Mouse (Mus musculus) intestine, embryonic 14.5 days (tissue): Measurements from ENCODE around the gene Gm47996. TPM values are rescaled to one million over a fixed set of nuclear protein-coding genes. Genes with fewer than 3 reads are reported as not detected.

Experiments used
- ATAC-seq: fragments of 200-750 bp; cut with Nextera tagmentation; replicated peaks from 2 replicates; pipeline ENCODE4 v1.8.0; 2017; ENCODE audit warnings: low read depth, moderate number of reproducible peaks, moderate TSS enrichment, moderate library complexity; ENCODE audit not compliant: low FRiP score, low TSS enrichment
- DNase-seq: peaks from one replicate; pipeline ENCODE4 v3.0.0-alpha.2; 2018; ENCODE audit warnings: low spot score
- H3K27ac ChIP-seq: fragments of 300-500 bp; sonication (generic); 2 replicates; pipeline ENCODE4 v1.5.1; 2014; ENCODE audit warnings: low read depth, mild to moderate bottlenecking, control low read depth
- H3K27me3 ChIP-seq: fragments of 300-500 bp; sonication (generic); replicated peaks from 2 replicates; pipeline ENCODE4 v1.6.1; 2014; ENCODE audit warnings: low read length, control low read depth; ENCODE audit not compliant: control insufficient read depth, insufficient read depth
- H3K36me3 ChIP-seq: fragments of 300-500 bp; sonication (generic); 2 replicates; pipeline ENCODE4 v1.6.1; 2014; ENCODE audit warnings: low read length, control low read depth; ENCODE audit not compliant: control insufficient read depth, insufficient read depth
- H3K4me1 ChIP-seq: fragments of 300-500 bp; sonication (generic); replicated peaks from 2 replicates; pipeline ENCODE4 v1.6.1; 2014; ENCODE audit warnings: low read length, control low read depth, mixed read lengths; ENCODE audit not compliant: control insufficient read depth, insufficient read depth
- H3K4me2 ChIP-seq: fragments of 300-500 bp; sonication (generic); 2 replicates; pipeline ENCODE4 v1.6.1; 2014; ENCODE audit warnings: low read length
- H3K4me3 ChIP-seq: fragments of 300-500 bp; sonication (generic); 2 replicates; pipeline ENCODE4 v1.5.1; 2014; ENCODE audit warnings: low read depth, low read length, control low read depth, mixed read lengths
- H3K9ac ChIP-seq: fragments of 300-500 bp; sonication (generic); 2 replicates; pipeline ENCODE4 v1.6.1; 2014; ENCODE audit warnings: mild to moderate bottlenecking, low read length
- H3K9me3 ChIP-seq: fragments of 300-500 bp; sonication (generic); 2 replicates; pipeline ENCODE4 v1.6.1; 2016; ENCODE audit warnings: low read length, control low read depth; ENCODE audit not compliant: control insufficient read depth
- WGBS: fragments of 180-500 bp; shearing (Covaris S2); extraction: QIAGEN DNeasy Blood & Tissue Kit; methylation state at CpG from one replicate; pipeline ENCODE4 v1.1.7; 2014; 5-methylcytosine and 5-hydroxymethylcytosine counted together
- polyA plus RNA-seq: library from polyadenylated mRNA; unstranded; fragments of >200 nt; fragmentation: Nextera tagmentation; extraction: Ambion mirVana; gene quantifications from 2 replicates; pipeline ENCODE4 v1.2.1, GENCODE M21; 2014

Gene Gm47996
- polyA plus RNA-seq, 1 experiment from 2014 or later: not detected

GRCm38 (mm10) chr1:151228320-151228989 is 18.5 kb downstream of the Gm47996 start:
- no peaks in the 10 kb centered on the region for H3K4me1 ChIP-seq
- 66% methylated on average over 1 of the region's 1 CpGs for WGBS

GRCm38 (mm10) chr1:151232346-151232745 is 22.4 kb downstream of the Gm47996 start:
- no peak for ATAC-seq
- WGBS: 83% methylated on average over 3 of the region's 3 CpGs
- H3K36me3 ChIP-seq: no peaks in the 10 kb centered on the region

More at GRCm38 (mm10) chr1:151228320-151228989, 18.5 kb downstream of the Gm47996 start:
- Histone ChIP-seq H3K4me3 (no peak overlapping the region), H3K4me2 (no peak overlapping the region), H3K9ac (no peak overlapping the region), H3K27ac (no peak overlapping the region), H3K27me3 (no peaks in the 10 kb centered on the region), H3K9me3 (no peaks in the 10 kb centered on the region), H3K36me3 (no peaks in the 10 kb centered on the region)
- ATAC-seq: no peak
- no peak for DNase-seq

GRCm38 (mm10) chr1:151233756-151234155 is 23.8 kb downstream of the Gm47996 start:
- 73% methylated on average over 3 of the region's 3 CpGs for WGBS
- H3K9ac ChIP-seq: no peak overlapping the region
- H3K27ac ChIP-seq: no peak overlapping the region
- DNase-seq (no peak), ATAC-seq (no peak)
- no peaks in the 10 kb centered on the region for H3K9me3 ChIP-seq
- H3K4me2 ChIP-seq: no peak overlapping the region
- no peaks in the 10 kb centered on the region for H3K36me3 ChIP-seq
- H3K4me1 ChIP-seq: no peaks in the 10 kb centered on the region
- H3K4me3 ChIP-seq: no peak overlapping the region
- no peaks in the 10 kb centered on the region for H3K27me3 ChIP-seq

More at GRCm38 (mm10) chr1:151232346-151232745, 22.4 kb downstream of the Gm47996 start:
- Histone ChIP-seq H3K27me3 (no peaks in the 10 kb centered on the region), H3K4me3 (no peak overlapping the region), H3K27ac (no peak overlapping the region), H3K9ac (no peak overlapping the region), H3K9me3 (no peaks in the 10 kb centered on the region), H3K4me2 (no peak overlapping the region), H3K4me1 (no peaks in the 10 kb centered on the region)
- DNase-seq: no peak

DNA sequence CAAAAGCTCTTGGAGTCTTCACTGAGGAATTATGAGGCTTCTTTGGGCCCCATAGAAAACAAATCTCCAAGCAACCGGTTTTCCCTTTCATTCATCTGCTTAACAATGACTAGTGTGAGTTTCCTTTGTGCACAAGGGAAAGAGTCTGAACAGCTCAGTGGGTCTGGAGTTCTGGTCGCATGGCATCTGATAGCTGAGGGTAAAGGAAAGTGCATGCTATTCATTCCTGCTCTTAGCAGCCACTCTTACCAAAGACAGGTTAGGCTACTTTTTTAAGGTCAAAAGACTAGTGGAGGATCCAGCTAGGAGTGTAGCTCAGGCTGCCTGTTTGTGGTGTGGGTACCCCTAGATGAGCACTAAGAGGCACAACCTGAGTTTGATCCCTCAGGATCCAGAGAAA is 25.6 kb downstream of the Gm47996 start:
- Histone ChIP-seq H3K4me2 (no peak overlapping the region), H3K27ac (no peak overlapping the region), H3K4me1 (no peaks in the 10 kb centered on the region), H3K36me3 (no peaks in the 10 kb centered on the region), H3K27me3 (no peaks in the 10 kb centered on the region), H3K9me3 (0 out of 2 replicates have a peak, but pooled peaks cover 4% of the 10 kb centered on the region), H3K4me3 (no peak overlapping the region), H3K9ac (no peak overlapping the region)
- ATAC-seq: no peak
- no peak for DNase-seq
- WGBS: 58% methylated on average over 2 of the region's 2 CpGs

GRCm38 (mm10) chr1:151236141-151236930 is 26.4 kb downstream of the Gm47996 start:
- Histone ChIP-seq H3K27ac (no peak overlapping the region), H3K36me3 (no peaks in the 10 kb centered on the region), H3K4me1 (no peaks in the 10 kb centered on the region), H3K9ac (no peak overlapping the region), H3K4me3 (no peak overlapping the region), H3K9me3 (0 out of 2 replicates have a peak, but pooled peaks cover 5% of the 10 kb centered on the region), H3K4me2 (no peak overlapping the region), H3K27me3 (no peaks in the 10 kb centered on the region)
- no peak for ATAC-seq
- WGBS: 62% methylated on average over 13 of the region's 13 CpGs
- no peak for DNase-seq

GRCm38 (mm10) chr1:151237780-151238179 is 27.8 kb downstream of the Gm47996 start:
- Histone ChIP-seq H3K4me2 (no peak overlapping the region), H3K4me3 (no peak overlapping the region), H3K27me3 (no peaks in the 10 kb centered on the region), H3K9me3 (0 out of 2 replicates have a peak, but pooled peaks cover 5% of the 10 kb centered on the region), H3K4me1 (no peaks in the 10 kb centered on the region), H3K36me3 (no peaks in the 10 kb centered on the region), H3K27ac (no peak overlapping the region), H3K9ac (no peak overlapping the region)
- no peak for DNase-seq
- 65% methylated on average over 3 of the region's 3 CpGs for WGBS
- no peak for ATAC-seq

DNA sequence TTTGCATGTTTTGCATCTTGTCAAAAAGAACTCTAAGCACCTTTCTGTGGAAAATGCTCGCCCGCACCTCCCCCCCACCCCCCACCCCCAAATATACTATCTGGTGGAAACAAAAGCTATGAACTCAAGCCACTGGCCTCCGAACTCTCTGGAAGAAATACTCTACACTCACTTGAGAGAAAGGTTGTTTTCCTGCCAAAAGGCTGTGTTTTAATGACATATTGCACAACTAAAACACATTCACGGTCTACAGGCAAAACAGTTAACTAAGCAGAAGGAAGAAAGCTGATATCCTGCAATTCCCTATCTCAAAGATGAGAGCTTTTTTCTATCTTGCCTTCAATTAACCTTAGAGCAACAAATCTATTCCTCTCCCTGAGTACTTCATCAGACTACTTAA is 33.4 kb downstream of the Gm47996 start:
- no peak overlapping the region for H3K27ac ChIP-seq
- H3K4me2 ChIP-seq: no peak overlapping the region
- no peaks in the 10 kb centered on the region for H3K36me3 ChIP-seq
- H3K9me3 ChIP-seq: 0 out of 2 replicates have a peak, but pooled peaks cover 5% of the 10 kb centered on the region
- 89% methylated on average over 4 of the region's 4 CpGs for WGBS
- DNase-seq: no peak
- H3K4me3 ChIP-seq: no peak overlapping the region
- no peaks in the 10 kb centered on the region for H3K27me3 ChIP-seq
- no peak for ATAC-seq
- H3K9ac ChIP-seq: no peak overlapping the region
- no peaks in the 10 kb centered on the region for H3K4me1 ChIP-seq

GRCm38 (mm10) chr1:151244013-151244412 is 34.1 kb downstream of the Gm47996 start:
- Histone ChIP-seq H3K4me1 (no peaks in the 10 kb centered on the region), H3K4me3 (no peak overlapping the region), H3K9ac (no peak overlapping the region), H3K27ac (no peak overlapping the region), H3K36me3 (no peaks in the 10 kb centered on the region), H3K4me2 (no peak overlapping the region), H3K9me3 (0 out of 2 replicates have a peak, but pooled peaks cover 5% of the 10 kb centered on the region), H3K27me3 (no peaks in the 10 kb centered on the region)
- 96% methylated on average over 5 of the region's 5 CpGs for WGBS
- DNase-seq (no peak), ATAC-seq (no peak)
